In the genomic region with DNA sequence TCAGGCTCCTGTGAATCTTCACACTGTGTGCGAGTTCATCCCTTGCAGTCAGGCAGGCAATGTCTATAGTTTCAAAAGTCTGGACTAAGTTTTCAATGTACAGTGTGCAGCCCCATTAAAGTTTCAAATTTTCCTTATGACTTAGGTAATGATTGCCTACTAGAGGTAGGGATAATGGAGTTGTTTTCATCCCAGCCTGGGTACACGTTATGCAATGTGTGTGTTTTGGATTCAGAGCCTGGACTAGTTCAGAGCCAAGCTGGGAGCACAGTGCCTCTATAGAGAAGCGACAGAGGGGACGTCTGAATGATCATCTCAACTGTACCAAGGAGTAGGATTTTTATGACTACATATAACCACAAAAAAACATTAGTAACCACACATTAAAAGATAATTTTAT, we compare ENCODE assay signal across 25 mouse cellular contexts. TPM values are rescaled to one million over a fixed set of nuclear protein-coding genes. Genes with fewer than 3 reads are reported as not detected.
A peak's percentile ranks its signal among the peaks of the same experiment; 100 is the strongest.
DNase-seq lines count a peak whose midpoint lies in the region; ATAC-seq and TF ChIP-seq lines count a peak whose summit lies in the region.
"Had no signal": no experiment of that assay in that cellular context is flagged by ENCODE, and none has a peak within 500 bp of the region (broad histone marks: within the 10 kb centered on the region; RNA-seq: fewer than 3 reads in every experiment).

No protein-coding gene starts in this region.

- DNase-seq in liver, embryonic 14.5 days (ENCODE audit: low read depth in 3 of 3, low spot score in 3 of 3): no peak
- no peak for DNase-seq in liver, embryonic 11.5 days (ENCODE audit: low spot score)
- peak; percentile 31 for DNase-seq in adipocyte (ENCODE audit: low spot score)
- peak; percentile 52 for DNase-seq in gonadal fat pad, adult 2 months (ENCODE audit: low read depth)
- no peak for DNase-seq in ovary, postnatal 10 days (ENCODE audit: low spot score)
- DNase-seq: adrenal gland, adult 2 months; adrenal gland, postnatal 14 days; cerebellum, adult 11 months; cerebellum, adult 2 months; cerebellum, adult 9-11 months; cerebellum, postnatal 25 days; gastrocnemius, postnatal 25 days; heart, adult 2 months; heart, postnatal 14 days; heart, postnatal 4 days had no signal

- H3K4me1 ChIP-seq in liver, embryonic 14.5 days (replicated peaks; ENCODE audit: control insufficient read depth in 2 of 2, insufficient read depth in 2 of 2, low read length in 1 of 2): no peaks in the 10 kb centered on the region
- H3K4me1 ChIP-seq in liver, embryonic 11.5 days (replicated peaks; ENCODE audit: control insufficient read depth, insufficient read depth, low read length): no peaks in the 10 kb centered on the region
- H3K4me1 ChIP-seq: heart, embryonic 10.5 days; heart, embryonic 13.5 days had no signal

- H3K4me2 ChIP-seq in liver, embryonic 14.5 days (ENCODE audit: low read depth): no peak overlapping the region
- no peak overlapping the region for H3K4me2 ChIP-seq in liver, embryonic 11.5 days
- no peak overlapping the region for H3K4me2 ChIP-seq in myocyte (ENCODE audit: low read depth)
- H3K4me2 ChIP-seq: heart, embryonic 13.5 days; hindbrain, embryonic 14.5 days had no signal

- WGBS in liver, embryonic 14.5 days (ENCODE audit: insufficient replicate concordance): 57% methylated on average over 4 of the region's 4 CpGs
- WGBS in liver, embryonic 11.5 days: 74% methylated on average over 4 of the region's 4 CpGs

- 0 out of 2 replicates have a peak, but pooled peaks have one; percentile 18 for ATAC-seq in liver, embryonic 14.5 days (ENCODE audit: insufficient read depth)
- ATAC-seq in liver, embryonic 11.5 days (replicated peaks; ENCODE audit: low FRiP score): no peak
- ATAC-seq in megakaryocyte, adult 5-6 weeks (ENCODE audit: poor library complexity, severe bottlenecking): no peak
- ATAC-seq: activated CD4-positive, CD25-positive, alpha-beta regulatory T cell, adult 4 months; CD4-positive, CD25-positive, alpha-beta regulatory T cell, adult 4 months; forebrain, embryonic 14.5 days; hindbrain, postnatal 0 days; inflammation-experienced regulatory T-cells, adult 6 months had no signal

- no peak overlapping the region for H3K27ac ChIP-seq in liver, embryonic 14.5 days
- no peak overlapping the region for H3K27ac ChIP-seq in liver, embryonic 11.5 days (ENCODE audit: low read depth, low read length)
- H3K27ac ChIP-seq: heart, adult 2 months; heart, embryonic 10.5 days; heart, embryonic 13.5 days; hindbrain, embryonic 14.5 days; hindbrain, postnatal 0 days had no signal

- no peak for TF ChIP-seq POLR2A in myocyte (IDR thresholded peaks at IDR 0.05; ENCODE audit: insufficient read length, low read depth)

- H3K36me3 ChIP-seq in liver, embryonic 14.5 days (replicated peaks; ENCODE audit: control insufficient read depth, insufficient read depth, low read depth): no peaks in the 10 kb centered on the region
- no peaks in the 10 kb centered on the region for H3K36me3 ChIP-seq in liver, embryonic 11.5 days (ENCODE audit: control insufficient read depth, insufficient read depth, low read length)
- no peaks in the 10 kb centered on the region for H3K36me3 ChIP-seq in myocyte (ENCODE audit: control insufficient read depth, insufficient read depth)
- H3K36me3 ChIP-seq: heart, embryonic 10.5 days; heart, embryonic 13.5 days had no signal

- no peaks in the 10 kb centered on the region for H3K27me3 ChIP-seq in liver, embryonic 14.5 days (ENCODE audit: control insufficient read depth, insufficient read depth, low read length)
- no peaks in the 10 kb centered on the region for H3K27me3 ChIP-seq in liver, embryonic 11.5 days (replicated peaks; ENCODE audit: control insufficient read depth, insufficient read depth, low read length)
- no peaks in the 10 kb centered on the region for H3K27me3 ChIP-seq in myocyte (ENCODE audit: control insufficient read depth, insufficient read depth, insufficient read length)
- H3K27me3 ChIP-seq: heart, embryonic 13.5 days had no signal

- TF ChIP-seq EP300 in liver, embryonic 14.5 days (IDR thresholded peaks at IDR 0.05; ENCODE audit: low read depth): no peak

- no peaks in the 10 kb centered on the region for H3K9me3 ChIP-seq in liver, embryonic 14.5 days (ENCODE audit: control insufficient read depth, low read length)
- peaks cover 3% of the 10 kb centered on the region; the same call in 1 of the 2 replicates for H3K9me3 ChIP-seq in liver, embryonic 11.5 days (ENCODE audit: control insufficient read depth, low read length)
- H3K9me3 ChIP-seq: heart, embryonic 10.5 days had no signal

- no peak overlapping the region for H3K4me3 ChIP-seq in liver, embryonic 14.5 days (ENCODE audit: insufficient read depth in 1 of 2, low read depth in 2 of 2, low read length in 2 of 2)
- no peak overlapping the region for H3K4me3 ChIP-seq in liver, embryonic 11.5 days (ENCODE audit: low read depth, low read length)
- H3K4me3 ChIP-seq in myocyte: no peak overlapping the region
- H3K4me3 ChIP-seq: heart, adult 2 months; heart, embryonic 10.5 days; heart, embryonic 13.5 days had no signal

- no peak overlapping the region for H3ac ChIP-seq in myocyte (ENCODE audit: control insufficient read depth, insufficient read length)

- H3K9ac ChIP-seq in liver, embryonic 14.5 days (replicated peaks): no peak overlapping the region
- no peak overlapping the region for H3K9ac ChIP-seq in liver, embryonic 11.5 days (ENCODE audit: low read depth, low read length)
- H3K9ac ChIP-seq: heart, embryonic 13.5 days; hindbrain, embryonic 14.5 days had no signal

- no peak for TF ChIP-seq CTCF in liver, embryonic 14.5 days (IDR thresholded peaks at IDR 0.05; ENCODE audit: low read depth)

- H3K79me2 ChIP-seq in myocyte (ENCODE audit: control insufficient read depth, insufficient read depth): no peaks in the 10 kb centered on the region

TF ChIP-seq in myocyte, 11 proteins besides CTCF, POLR2A, EP300 and RAD21:
- TF ChIP-seq USF1 (IDR thresholded peaks at IDR 0.05; ENCODE audit: low read depth) (no peak), CEBPB (IDR thresholded peaks at IDR 0.05; ENCODE audit: insufficient read depth, poor library complexity, severe bottlenecking) (peak; percentile 10; the same call in 1 of the 2 replicates)

RNA-seq across cellular contexts. Expression of gene Znhit6, which starts 15.9 kb away (rescaled TPM):
- 3.7 and 8.5 TPM in 2 replicates for polyA plus RNA-seq in liver, embryonic 14.5 days (2012; rRNA removed)
- polyA plus RNA-seq in liver, embryonic 14.5 days (2014; fragmentation: Nextera tagmentation; extraction: Ambion mirVana): 14.0 and 14.1 TPM in 2 replicates
- polyA plus RNA-seq in liver, embryonic 11.5 days (2014; fragmentation: Nextera tagmentation; extraction: Ambion mirVana): 36.0 and 38.5 TPM in 2 replicates
- 3.6 and 4.8 TPM in 2 replicates for polyA plus RNA-seq in gonadal fat pad, adult 2 months (2012; rRNA removed)
- polyA plus RNA-seq in myocyte (2012; fragmentation: generic; extraction: Trizol): 20.6 TPM
- total RNA-seq in megakaryocyte, adult 5-6 weeks (2015): 14.0 and 20.3 TPM in 2 replicates
- 11.4 and 13.8 TPM in 2 replicates for total RNA-seq in megakaryocyte, adult 5-6 weeks (2017)

Comparison
In these comparisons a context has a peak if more than half of its experiments do, and no peak if none do; other contexts are left out.
1. DNase-seq: peak in adipocyte (single experiment) and gonadal fat pad, adult 2 months (single experiment); none in liver, embryonic 14.5 days (0 of 3), liver, embryonic 11.5 days (single experiment) and ovary, postnatal 10 days (single experiment).